Mouse (Mus musculus) liver, embryonic 11.5 days (tissue): ENCODE results near the gene Zc3hav1l. TPM values are rescaled to one million over a fixed set of nuclear protein-coding genes. Genes with fewer than 3 reads are reported as not detected.
A peak's percentile ranks its signal among the peaks of the same experiment; 100 is the strongest.

Experiments used
- ATAC-seq: fragments of 200-750 bp; cut with Nextera tagmentation; replicated peaks from 2 replicates; pipeline ENCODE4 v1.8.0; 2017; ENCODE audit warnings: moderate number of reproducible peaks, mild to moderate bottlenecking, moderate TSS enrichment, moderate library complexity; ENCODE audit not compliant: low FRiP score
- DNase-seq: peaks from one replicate; pipeline ENCODE4 v3.0.0-alpha.2; 2017; ENCODE audit warnings: low spot score
- H3K27ac ChIP-seq: fragments of 300-500 bp; sonication (generic); 2 replicates; pipeline ENCODE4 v1.5.1; 2014; ENCODE audit warnings: mild to moderate bottlenecking, low read depth, low read length, control low read depth
- H3K27me3 ChIP-seq: fragments of 300-500 bp; sonication (generic); replicated peaks from 2 replicates; pipeline ENCODE4 v1.6.1; 2014; ENCODE audit warnings: low read length, mixed read lengths; ENCODE audit not compliant: control insufficient read depth, insufficient read depth
- H3K36me3 ChIP-seq: fragments of 300-500 bp; sonication (generic); 2 replicates; pipeline ENCODE4 v1.6.1; 2014; ENCODE audit warnings: mild to moderate bottlenecking, low read length, moderate library complexity, mixed read lengths; ENCODE audit not compliant: control insufficient read depth, insufficient read depth
- H3K4me1 ChIP-seq: fragments of 300-500 bp; sonication (generic); replicated peaks from 2 replicates; pipeline ENCODE4 v1.6.1; 2014; ENCODE audit warnings: low read length, mixed read lengths; ENCODE audit not compliant: control insufficient read depth, insufficient read depth
- H3K4me2 ChIP-seq: fragments of 300-500 bp; sonication (generic); 2 replicates; pipeline ENCODE4 v1.6.1; 2014; ENCODE audit warnings: mild to moderate bottlenecking, control low read depth, moderate library complexity
- H3K4me3 ChIP-seq: fragments of 300-500 bp; sonication (generic); 2 replicates; pipeline ENCODE4 v1.5.1; 2014; ENCODE audit warnings: low read depth, low read length, control low read depth
- H3K9ac ChIP-seq: fragments of 300-500 bp; sonication (generic); 2 replicates; pipeline ENCODE4 v1.6.1; 2014; ENCODE audit warnings: low read depth, low read length, control low read depth
- H3K9me3 ChIP-seq: fragments of 300-500 bp; sonication (generic); 2 replicates; pipeline ENCODE4 v1.6.1; 2016; ENCODE audit warnings: low read length, inconsistent platforms, mixed read lengths; ENCODE audit not compliant: control insufficient read depth
- WGBS: fragments of 180-500 bp; shearing (Covaris S2); extraction: QIAGEN DNeasy Blood & Tissue Kit; methylation state at CpG from one replicate; pipeline ENCODE4 v1.1.7; 2014; 5-methylcytosine and 5-hydroxymethylcytosine counted together
- polyA plus RNA-seq: library from polyadenylated mRNA; unstranded; fragments of >200 nt; fragmentation: Nextera tagmentation; extraction: Ambion mirVana; gene quantifications from 2 replicates; pipeline ENCODE4 v1.2.1, GENCODE M21; 2014

The Zc3hav1l gene
- polyA plus RNA-seq, 1 experiment from 2014 or later: 8.3 TPM

DNA sequence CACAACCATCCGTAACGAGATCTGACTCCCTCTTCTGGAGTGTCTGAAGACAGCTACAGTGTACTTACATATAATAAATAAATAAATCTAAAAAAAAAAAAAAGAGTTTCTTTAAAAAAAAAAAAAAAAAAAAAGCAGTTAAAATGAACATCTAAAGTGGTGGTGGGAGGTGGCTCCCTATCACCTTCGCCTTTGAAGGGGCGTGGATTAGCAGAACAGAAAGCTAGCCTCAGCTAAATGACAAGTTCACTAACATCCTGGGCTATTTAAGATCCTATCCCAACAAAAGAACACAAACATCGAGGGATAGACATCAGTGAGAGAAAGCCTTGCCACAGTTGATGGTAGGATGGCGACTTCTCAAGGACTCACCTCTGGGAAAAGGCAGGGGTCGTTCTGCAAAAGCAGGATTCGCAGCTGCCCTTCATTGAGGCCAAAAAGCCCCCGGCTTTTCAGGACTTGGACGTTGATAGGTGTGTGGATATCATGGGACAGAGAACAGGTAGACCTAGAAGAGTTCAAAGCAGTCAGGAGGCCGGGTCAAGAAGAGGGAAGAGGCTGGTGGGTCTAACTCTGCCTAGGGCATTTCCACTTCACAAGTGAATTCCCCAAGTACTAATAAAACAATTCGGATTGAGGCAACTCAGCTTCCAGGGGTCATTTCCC, 1.3 kb downstream of the Zc3hav1l start:
- DNase-seq: no peak
- WGBS: 57% methylated on average over 12 of the region's 12 CpGs
- Histone ChIP-seq H3K9ac (peak overlapping the region; percentile 97), H3K27ac (no peak overlapping the region), H3K4me1 (peaks cover 9% of the 10 kb centered on the region), H3K4me2 (peak overlapping the region; percentile 89), H3K27me3 (no peaks in the 10 kb centered on the region), H3K9me3 (no peaks in the 10 kb centered on the region), H3K36me3 (peaks cover 12% of the 10 kb centered on the region), H3K4me3 (peak overlapping the region; percentile 92)
- no peak for ATAC-seq

DNA sequence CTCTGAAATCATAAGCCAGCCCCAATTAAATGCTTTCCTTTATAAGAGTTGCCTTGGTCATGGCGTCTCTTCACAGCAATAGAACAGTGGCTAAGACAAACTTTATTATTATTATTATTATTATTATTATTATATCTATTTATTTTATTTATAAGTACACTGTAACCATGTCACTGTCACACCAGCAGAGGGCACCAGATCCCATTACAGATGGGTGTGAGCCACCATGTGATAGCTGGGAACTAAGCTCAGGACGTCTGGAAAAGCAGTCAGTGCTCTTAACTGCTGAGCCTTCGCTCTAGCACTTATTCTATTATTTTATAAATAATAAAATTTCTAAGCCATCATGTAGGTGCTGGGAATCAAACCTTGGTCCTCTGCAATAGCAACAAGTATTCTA, 5.4 kb downstream of the Zc3hav1l start:
- Histone ChIP-seq H3K4me3 (no peak overlapping the region), H3K4me2 (no peak overlapping the region), H3K36me3 (peaks cover 23% of the 10 kb centered on the region), H3K27ac (no peak overlapping the region), H3K4me1 (peaks cover 3% of the 10 kb centered on the region; the same call in 1 of the 2 replicates), H3K9me3 (no peaks in the 10 kb centered on the region), H3K27me3 (no peaks in the 10 kb centered on the region), H3K9ac (no peak overlapping the region)
- ATAC-seq (no peak), DNase-seq (no peak)
- 70% methylated on average over 3 of the region's 3 CpGs for WGBS

DNA sequence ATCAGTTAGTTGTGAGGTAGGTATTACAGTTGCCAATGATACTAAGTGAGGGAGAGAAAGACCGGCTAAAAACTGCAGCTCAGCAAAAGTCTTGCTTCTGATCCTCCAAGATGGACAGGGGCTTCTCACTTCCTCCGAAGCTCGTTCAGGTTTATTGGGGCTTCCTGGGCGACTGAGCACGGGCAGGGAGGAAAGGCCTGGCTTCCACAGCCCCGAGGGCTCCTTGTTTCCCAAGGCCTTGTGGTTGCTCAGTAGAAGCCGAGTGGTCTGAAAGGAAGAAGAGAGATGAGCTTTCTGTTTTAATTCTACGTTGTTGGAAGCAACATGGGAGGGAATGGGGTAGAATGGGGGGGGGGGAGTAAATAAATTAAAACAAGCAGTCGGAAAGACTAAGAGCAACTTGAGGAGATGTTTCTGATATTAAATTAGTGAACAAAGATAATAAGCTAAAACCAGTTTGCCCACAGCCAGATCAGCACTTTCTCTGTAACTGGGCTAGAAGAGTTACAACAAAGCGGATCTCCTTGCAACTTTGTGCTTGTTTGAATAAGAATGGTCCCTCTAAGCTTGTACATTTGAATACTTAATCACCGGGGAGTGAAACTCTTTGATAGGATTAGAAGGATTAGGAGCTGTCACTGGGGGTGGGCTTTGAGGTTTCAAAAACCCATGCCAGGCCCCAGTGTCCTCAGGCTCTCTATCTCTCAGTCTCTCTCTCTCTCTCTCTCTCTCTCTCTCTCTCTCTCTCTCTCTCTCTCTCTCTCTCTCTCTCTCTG, 6.0 kb downstream of the Zc3hav1l start:
- DNase-seq: no peak
- Histone ChIP-seq H3K36me3 (peaks cover 26% of the 10 kb centered on the region), H3K27me3 (no peaks in the 10 kb centered on the region), H3K9me3 (no peaks in the 10 kb centered on the region), H3K4me1 (peaks cover under 1% of the 10 kb centered on the region; the same call in 1 of the 2 replicates), H3K4me2 (no peak overlapping the region), H3K9ac (no peak overlapping the region), H3K4me3 (no peak overlapping the region), H3K27ac (no peak overlapping the region)
- 75% methylated on average over 11 of the region's 11 CpGs for WGBS
- no peak for ATAC-seq

DNA sequence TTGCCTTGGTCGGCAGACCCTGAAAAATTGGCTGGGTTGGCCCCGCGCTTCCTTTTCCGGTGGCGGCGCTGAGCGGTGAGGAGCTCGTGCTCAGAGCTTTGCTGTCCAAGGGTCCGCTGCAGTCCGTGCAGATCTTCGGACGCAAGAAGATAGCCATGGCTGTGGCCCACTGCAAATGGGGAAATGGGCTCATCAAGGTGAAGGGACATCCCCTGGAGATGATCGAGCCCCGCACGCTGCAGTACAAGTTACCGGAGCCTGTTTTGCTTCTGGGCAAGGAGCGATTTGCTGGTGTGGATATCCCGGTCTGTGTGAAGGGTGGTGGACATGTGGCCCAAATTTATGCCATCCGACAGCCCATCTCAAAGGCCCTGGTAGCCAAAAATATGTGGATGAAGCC, 14.6 kb downstream of the Zc3hav1l start:
- H3K4me2 ChIP-seq: no peak overlapping the region
- H3K27me3 ChIP-seq: no peaks in the 10 kb centered on the region
- 97% methylated on average over 19 of the region's 19 CpGs for WGBS
- no peak overlapping the region for H3K4me3 ChIP-seq
- ATAC-seq: no peak
- DNase-seq: no peak
- H3K27ac ChIP-seq: no peak overlapping the region
- H3K9me3 ChIP-seq: peaks cover 4% of the 10 kb centered on the region; the same call in 1 of the 2 replicates
- H3K4me1 ChIP-seq: no peaks in the 10 kb centered on the region
- no peak overlapping the region for H3K9ac ChIP-seq
- peaks cover 36% of the 10 kb centered on the region for H3K36me3 ChIP-seq

DNA sequence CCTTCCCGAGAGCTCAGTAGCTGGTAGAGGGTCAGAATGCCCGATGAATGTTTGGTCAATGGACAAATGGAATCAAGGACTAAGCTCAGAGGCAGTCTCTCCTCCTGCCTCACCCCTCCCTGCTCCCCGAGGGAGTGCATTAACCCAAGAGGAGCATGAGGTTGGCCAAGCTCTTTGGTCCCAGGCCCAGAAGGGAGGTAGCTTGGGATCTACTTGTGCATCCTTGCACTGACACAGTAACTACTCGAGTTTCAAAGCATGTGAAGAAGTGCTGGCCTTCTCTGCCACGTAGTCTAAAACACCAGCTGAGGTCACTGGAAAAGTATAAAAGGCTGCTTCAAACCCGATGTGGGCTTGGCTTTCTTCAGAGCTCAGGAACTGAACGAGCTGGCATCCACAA, 34.6 kb downstream of the Zc3hav1l start:
- Histone ChIP-seq H3K9me3 (no peaks in the 10 kb centered on the region), H3K27ac (no peak overlapping the region), H3K27me3 (no peaks in the 10 kb centered on the region), H3K4me2 (no peak overlapping the region), H3K9ac (no peak overlapping the region), H3K36me3 (no peaks in the 10 kb centered on the region), H3K4me1 (no peaks in the 10 kb centered on the region), H3K4me3 (no peak overlapping the region)
- ATAC-seq (no peak), DNase-seq (no peak)
- WGBS: 63% methylated on average over 7 of the region's 7 CpGs

DNA sequence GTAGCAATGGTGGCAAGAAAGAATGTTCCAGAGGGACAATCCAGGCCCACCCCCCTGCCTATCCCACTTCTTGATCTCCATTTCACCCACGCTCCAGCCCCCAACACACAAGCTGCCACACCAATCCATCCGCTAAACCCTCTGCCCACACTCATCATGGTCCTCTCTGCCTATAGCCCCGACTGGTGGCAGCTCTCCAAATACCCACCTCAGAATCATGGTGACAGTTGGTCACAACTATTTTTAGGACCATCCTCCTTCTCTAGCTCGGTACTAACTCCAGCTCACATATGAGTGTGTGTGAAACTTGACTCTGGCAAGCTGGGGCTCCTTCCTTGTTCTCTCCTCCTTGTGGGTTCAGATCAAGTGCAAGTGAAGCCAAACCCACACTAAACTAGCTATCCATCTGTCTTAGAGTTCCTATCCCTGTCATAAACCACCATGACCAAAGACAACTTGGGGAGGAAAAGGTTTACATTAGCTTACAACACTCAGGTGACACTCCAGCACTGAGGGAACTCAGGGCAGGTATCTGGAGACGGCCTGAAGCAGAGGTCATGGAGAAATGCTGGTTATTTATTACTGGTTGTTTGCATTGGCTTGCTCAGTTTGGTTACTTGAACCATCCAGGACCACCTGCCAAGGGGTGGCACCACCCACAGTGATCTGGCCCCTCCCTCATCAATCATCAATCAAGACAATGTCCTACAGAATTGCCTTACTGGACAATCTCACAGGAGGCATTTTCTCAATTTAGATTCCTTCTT, 35.5 kb downstream of the Zc3hav1l start:
- H3K36me3 ChIP-seq: no peaks in the 10 kb centered on the region
- no peaks in the 10 kb centered on the region for H3K4me1 ChIP-seq
- no peak overlapping the region for H3K9ac ChIP-seq
- 68% methylated on average over 5 of the region's 5 CpGs for WGBS
- H3K27ac ChIP-seq: no peak overlapping the region
- no peaks in the 10 kb centered on the region for H3K27me3 ChIP-seq
- no peak for ATAC-seq
- no peaks in the 10 kb centered on the region for H3K9me3 ChIP-seq
- no peak overlapping the region for H3K4me3 ChIP-seq
- no peak overlapping the region for H3K4me2 ChIP-seq
- no peak for DNase-seq

DNA sequence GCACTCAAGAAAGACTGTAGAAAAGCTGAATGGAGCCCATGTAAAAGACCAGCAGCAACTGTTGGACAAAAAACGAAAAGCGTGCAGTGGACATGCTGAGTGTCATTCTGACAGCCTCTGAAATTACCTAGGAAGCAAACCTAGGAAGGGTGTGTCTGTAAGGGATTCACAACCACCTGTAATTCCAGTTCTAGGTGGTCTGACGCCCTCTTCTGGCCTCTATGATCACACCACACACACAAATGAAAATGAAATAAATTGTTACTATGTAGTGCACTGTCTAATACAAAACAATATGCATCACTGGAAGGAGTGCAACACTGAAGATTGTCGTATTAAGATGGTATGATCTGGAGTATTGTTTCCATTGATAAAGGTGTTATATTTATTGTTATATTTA, 37.2 kb downstream of the Zc3hav1l start:
- H3K4me3 ChIP-seq: no peak overlapping the region
- no peak overlapping the region for H3K27ac ChIP-seq
- DNase-seq (no peak), ATAC-seq (no peak)
- no peaks in the 10 kb centered on the region for H3K27me3 ChIP-seq
- no peaks in the 10 kb centered on the region for H3K9me3 ChIP-seq
- 64% methylated on average over 4 of the region's 4 CpGs for WGBS
- no peak overlapping the region for H3K4me2 ChIP-seq
- H3K36me3 ChIP-seq: no peaks in the 10 kb centered on the region
- no peak overlapping the region for H3K9ac ChIP-seq
- H3K4me1 ChIP-seq: no peaks in the 10 kb centered on the region

DNA sequence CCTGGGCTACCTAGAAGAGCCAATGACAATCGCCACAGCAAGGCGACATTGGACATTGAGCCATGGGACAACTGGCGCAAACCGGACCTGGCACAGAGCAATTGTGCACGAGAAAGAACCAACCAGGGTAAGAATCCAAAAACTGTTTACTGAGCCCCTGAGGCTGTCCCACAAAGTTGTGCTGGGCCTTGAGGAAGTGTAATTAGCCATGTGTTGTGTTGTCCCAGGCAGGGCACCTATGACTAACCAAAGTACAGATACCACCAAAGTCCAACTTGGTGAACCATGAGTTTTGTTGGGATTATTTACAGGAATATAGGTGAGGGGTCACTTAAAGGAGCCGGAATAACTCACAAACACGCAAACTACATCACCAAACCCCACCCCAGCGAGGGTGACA, 41.6 kb downstream of the Zc3hav1l start:
- no peak overlapping the region for H3K4me3 ChIP-seq
- 89% methylated on average over 8 of the region's 8 CpGs for WGBS
- no peak for ATAC-seq
- H3K9me3 ChIP-seq: no peaks in the 10 kb centered on the region
- H3K4me2 ChIP-seq: no peak overlapping the region
- no peak overlapping the region for H3K9ac ChIP-seq
- no peak for DNase-seq
- H3K27ac ChIP-seq: no peak overlapping the region
- H3K4me1 ChIP-seq: no peaks in the 10 kb centered on the region; the same call in 1 of the 2 replicates
- no peaks in the 10 kb centered on the region for H3K36me3 ChIP-seq
- H3K27me3 ChIP-seq: no peaks in the 10 kb centered on the region
